Mouse (Mus musculus) left cerebral cortex, adult 11 months (tissue): ENCODE measurements around the gene Frem3.

Source experiments
- DNase-seq: peaks from one replicate; pipeline ENCODE4 v3.0.0; 2022; ENCODE audit warnings: low spot score

The Frem3 gene

GRCm38 (mm10) chr8:80710670-80711400 is 100.0 kb downstream of the Frem3 start:
- no peak for DNase-seq

- no peak for DNase-seq
Observed at GRCm38 (mm10) chr8:80714461-80714860, 103.6 kb downstream of the Frem3 start.

- no peak for DNase-seq
Observed at GRCm38 (mm10) chr8:80732326-80732725, 121.4 kb downstream of the Frem3 start.

- no peak for DNase-seq
Observed at GRCm38 (mm10) chr8:80738046-80738387, 127.1 kb downstream of the Frem3 start.

GRCm38 (mm10) chr8:80738388-80739154 is 127.7 kb downstream of the Frem3 start:
- DNase-seq: peak; percentile 39

- DNase-seq: peak; percentile 90
Observed at GRCm38 (mm10) chr8:80739155-80739924, 128.5 kb downstream of the Frem3 start, which contains the start of gene Smarca5. TSS of gene Smarca5 (minus strand) at chr8:80739497.

GRCm38 (mm10) chr8:80739932-80740331 is 129.1 kb downstream of the Frem3 start:
- no peak for DNase-seq
